Mouse (Mus musculus) ES-E14 (cell line): ENCODE results near the gene Cd86. TPM values are rescaled to one million over a fixed set of nuclear protein-coding genes. Genes with fewer than 3 reads are reported as not detected.
A peak's percentile ranks its signal among the peaks of the same experiment; 100 is the strongest.

Source experiments
- DNase-seq: peaks from one replicate; pipeline ENCODE4 v3.0.0-alpha.2; 2013; ENCODE audit warnings: low read depth, low spot score
- H3K27ac ChIP-seq: 2 replicates; pipeline ENCODE4 v1.5.1; 2012; ENCODE audit warnings: low read depth, mild to moderate bottlenecking, low read length, moderate library complexity, mixed read lengths; ENCODE audit not compliant: poor library complexity, insufficient read depth, severe bottlenecking
- H3K36me3 ChIP-seq: 2 replicates; pipeline ENCODE4 v1.6.1; 2012; ENCODE audit warnings: mild to moderate bottlenecking, low read length, moderate library complexity, mixed read lengths; ENCODE audit not compliant: control insufficient read depth, poor library complexity, insufficient read depth, severe bottlenecking
- H3K4me1 ChIP-seq, 2 experiments: fragments of 150-350 bp in 1 of 2; sonication (generic) in 1 of 2; 2 replicates each; pipeline ENCODE4 v1.6.1; 2012; ENCODE audit warnings: low read length in 2 of 2, mild to moderate bottlenecking in 1 of 2, mixed read lengths in 1 of 2; ENCODE audit not compliant: control insufficient read depth in 2 of 2, insufficient read depth in 2 of 2, poor library complexity in 1 of 2
- H3K4me3 ChIP-seq, 2 experiments: fragments of 150-350 bp in 1 of 2; sonication (generic) in 1 of 2; 2 replicates each; pipeline ENCODE4 v1.5.1; 2012; ENCODE audit warnings: low read length in 2 of 2, low read depth in 1 of 2, mild to moderate bottlenecking in 1 of 2, mixed read lengths in 1 of 2; ENCODE audit not compliant: insufficient read depth in 1 of 2, poor library complexity in 1 of 2, severe bottlenecking in 1 of 2
- H3K9ac ChIP-seq: 2 replicates; pipeline ENCODE4 v1.6.1; 2012; ENCODE audit warnings: low read depth, mild to moderate bottlenecking, low read length, mixed read lengths; ENCODE audit not compliant: poor library complexity, insufficient read depth, severe bottlenecking
- H3K9me3 ChIP-seq: fragments of 150-350 bp; sonication (generic); 2 replicates; pipeline ENCODE4 v1.6.1; 2012; ENCODE audit warnings: low read depth, mild to moderate bottlenecking, low read length; ENCODE audit not compliant: control insufficient read depth, insufficient read depth
- CHD2 ChIP-seq: IDR thresholded peaks from 2 replicates; pipeline ENCODE4 v1.6.1; 2014; ENCODE audit warnings: mild to moderate bottlenecking, low read depth, low read length, inconsistent platforms
- HCFC1 ChIP-seq: IDR thresholded peaks from 2 replicates; pipeline ENCODE4 v1.6.1; 2012; ENCODE audit warnings: low read length, inconsistent platforms, borderline replicate concordance; ENCODE audit not compliant: insufficient read depth
- MAFK ChIP-seq: IDR thresholded peaks from 2 replicates; pipeline ENCODE4 v1.6.1; 2014; ENCODE audit warnings: mild to moderate bottlenecking, low read depth, low read length, inconsistent platforms; ENCODE audit not compliant: insufficient read depth
- ZC3H11A ChIP-seq: IDR thresholded peaks from 2 replicates; pipeline ENCODE4 v1.6.1; 2012; ENCODE audit warnings: low read depth, mild to moderate bottlenecking, inconsistent platforms, low read length, borderline replicate concordance
- ZNF384 ChIP-seq: IDR thresholded peaks from 2 replicates; pipeline ENCODE4 v1.6.1; 2012; ENCODE audit warnings: low read depth, low read length, inconsistent platforms
- in situ Hi-C, 2 experiments: fragments of 600-800 bp; cut with MboI; formaldehyde crosslinking; loops; one replicate each; pipeline ENCODE4 v1.15.1; 2025; ENCODE audit warnings: low sequenced_read_pairs in 2 of 2, inconsistent platforms in 1 of 2; ENCODE audit not compliant: unreplicated experiment in 2 of 2
- total RNA-seq: library from RNA; depleted of rRNA; stranded (reverse); fragments of 300-350 nt; gene quantifications from 2 replicates; pipeline ENCODE4 v1.2.3, GENCODE M21; 2012

Cd86 gene
- total RNA-seq, 1 experiment, result 0.62 TPM

DNA sequence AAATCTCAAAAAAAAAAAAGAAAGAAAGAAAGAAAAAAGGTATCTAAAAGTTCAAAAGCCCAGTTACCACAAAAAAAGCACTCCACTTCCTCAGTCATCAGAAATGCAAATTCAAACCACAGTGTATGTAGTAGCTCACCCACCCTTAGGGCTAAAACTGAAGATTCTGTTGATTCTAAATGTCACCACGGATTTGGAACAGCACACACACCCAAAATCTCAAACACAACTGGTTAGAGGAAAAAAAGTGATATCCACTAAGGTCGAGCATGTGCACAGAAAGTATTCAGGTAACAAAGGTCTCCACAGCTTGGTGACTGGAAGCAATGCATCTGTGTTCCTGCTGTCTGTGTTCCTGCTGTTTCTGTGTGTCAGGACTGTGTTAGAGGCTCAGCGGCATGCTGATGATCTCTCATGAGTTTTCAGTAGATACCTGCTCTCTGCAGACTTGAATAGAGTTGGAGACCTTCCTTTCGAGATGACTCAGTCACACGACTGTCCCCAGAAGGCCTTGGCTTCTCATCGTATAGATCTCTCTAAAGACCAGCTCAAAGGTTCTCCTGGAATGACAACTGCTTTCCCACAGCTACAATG lies 18.5 kb upstream of the Cd86 start:
- Histone ChIP-seq H3K27ac (no peak overlapping the region), H3K4me1 (0 out of 4 replicates have a peak, but pooled peaks cover 0 to 2% of the 10 kb centered on the region in 2 experiments), H3K4me3 (no peak overlapping the region), H3K9ac (no peak overlapping the region), H3K36me3 (no peaks in the 10 kb centered on the region), H3K9me3 (no peaks in the 10 kb centered on the region)
- TF ChIP-seq CHD2 (no peak), ZNF384 (no peak), HCFC1 (no peak), ZC3H11A (no peak), MAFK (no peak)
- no peak for DNase-seq
- in situ Hi-C loops, result no loop called here

- Histone ChIP-seq H3K36me3 (no peaks in the 10 kb centered on the region), H3K9me3 (no peaks in the 10 kb centered on the region), H3K9ac (no peak overlapping the region), H3K27ac (no peak overlapping the region), H3K4me1 (peaks cover 0 to 5% of the 10 kb centered on the region in 2 experiments; a peak in 2 of 4 replicates), H3K4me3 (no peak overlapping the region)
- no peak for TF ChIP-seq ZNF384
- no peak for TF ChIP-seq HCFC1
- TF ChIP-seq MAFK, result no peak
- no peak for TF ChIP-seq ZC3H11A
- TF ChIP-seq CHD2, result no peak
- in situ Hi-C loops, result no loop called here
- no peak for DNase-seq
Observed at GRCm38 (mm10) chr16:36681829-36682228, 15.9 kb upstream of the Cd86 start.

- Histone ChIP-seq H3K36me3 (no peaks in the 10 kb centered on the region), H3K4me1 (peaks cover 7 to 22% of the 10 kb centered on the region in 2 experiments), H3K4me3 (no peak overlapping the region), H3K9me3 (no peaks in the 10 kb centered on the region), H3K27ac (peak overlapping the region; percentile 43; the same call in 1 of the 2 replicates), H3K9ac (no peak overlapping the region)
- in situ Hi-C loops, result no loop called here
- TF ChIP-seq HCFC1, result no peak
- TF ChIP-seq CHD2, result no peak
- TF ChIP-seq MAFK, result no peak
- no peak for TF ChIP-seq ZC3H11A
- TF ChIP-seq ZNF384, result no peak
- no peak for DNase-seq
Observed at GRCm38 (mm10) chr16:36675902-36676301, 10.0 kb upstream of the Cd86 start.

- H3K27ac ChIP-seq, result peak overlapping the region; percentile 58; the same call in 1 of the 2 replicates
- no peaks in the 10 kb centered on the region for H3K9me3 ChIP-seq
- H3K4me3 ChIP-seq, result no peak overlapping the region
- H3K36me3 ChIP-seq, result no peaks in the 10 kb centered on the region
- no peak overlapping the region for H3K9ac ChIP-seq
- TF ChIP-seq CHD2, result no peak
- TF ChIP-seq HCFC1, result no peak
- no peak for TF ChIP-seq ZC3H11A
- TF ChIP-seq MAFK, result no peak
- TF ChIP-seq ZNF384, result no peak
- H3K4me1 ChIP-seq, result peaks cover 7 to 22% of the 10 kb centered on the region in 2 experiments
- in situ Hi-C loops, result no loop called here
- DNase-seq, result no peak
Observed at GRCm38 (mm10) chr16:36675304-36675703, 9.4 kb upstream of the Cd86 start.
